In the genomic region with DNA sequence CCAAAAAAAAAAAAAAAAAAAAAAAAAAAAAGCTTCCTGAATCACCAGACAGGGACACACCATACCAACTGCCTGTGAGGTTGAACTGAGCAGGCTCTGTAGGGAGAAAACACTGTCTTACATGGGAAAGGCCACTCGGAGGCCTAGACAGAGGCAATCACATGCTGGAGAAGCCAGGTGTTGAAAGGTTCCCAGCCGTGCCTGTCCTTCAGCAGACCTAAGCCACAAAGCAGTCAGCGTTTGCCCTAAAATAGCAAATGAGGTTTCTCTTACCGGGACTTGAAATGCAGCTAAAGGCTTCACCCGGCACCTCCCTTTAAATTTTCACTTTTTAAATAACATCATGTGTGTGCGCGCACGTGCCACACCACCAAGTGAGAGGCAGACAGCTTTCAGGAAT, we compare ENCODE assay signal across 34 mouse cellular contexts. TPM values are rescaled to one million over a fixed set of nuclear protein-coding genes. Genes with fewer than 3 reads are reported as not detected.
DNase-seq lines count a peak whose midpoint lies in the region; ATAC-seq and TF ChIP-seq lines count a peak whose summit lies in the region.
"Had no signal": no experiment of that assay in that cellular context is flagged by ENCODE, and none has a peak within 500 bp of the region (broad histone marks: within the 10 kb centered on the region; RNA-seq: fewer than 3 reads in every experiment).

No protein-coding gene starts in this region.

- peaks cover 11 to 32% of the 10 kb centered on the region in 2 experiments for H3K4me1 ChIP-seq in heart, embryonic 14.5 days (ENCODE audit: control insufficient read depth in 2 of 2, insufficient read depth in 2 of 2, low read length in 2 of 2)
- peaks cover 3% of the 10 kb centered on the region for H3K4me1 ChIP-seq in heart, adult 2 months (ENCODE audit: control insufficient read depth, insufficient read depth, low read length)
- H3K4me1 ChIP-seq in midbrain, embryonic 11.5 days (ENCODE audit: control insufficient read depth, insufficient read depth, low read length): peaks cover 2% of the 10 kb centered on the region
- H3K4me1 ChIP-seq in midbrain, embryonic 10.5 days: peaks cover 15% of the 10 kb centered on the region
- H3K4me1 ChIP-seq: embryonic facial prominence, embryonic 10.5 days; limb, embryonic 10.5 days had no signal

- WGBS in heart, embryonic 14.5 days: 62% methylated on average over 8 of the region's 8 CpGs
- WGBS in heart, adult 2 months: 70% methylated on average over 8 of the region's 8 CpGs
- 94% methylated on average over 8 of the region's 8 CpGs for WGBS in midbrain, embryonic 11.5 days
- WGBS in midbrain, embryonic 10.5 days: 94% methylated on average over 8 of the region's 8 CpGs

- H3K9me3 ChIP-seq in heart, embryonic 14.5 days (ENCODE audit: control insufficient read depth, low read length): no peaks in the 10 kb centered on the region
- no peaks in the 10 kb centered on the region for H3K9me3 ChIP-seq in midbrain, embryonic 11.5 days (ENCODE audit: control insufficient read depth, low read length)
- no peaks in the 10 kb centered on the region for H3K9me3 ChIP-seq in midbrain, embryonic 10.5 days (replicated peaks)
- H3K9me3 ChIP-seq: embryonic facial prominence, embryonic 10.5 days; embryonic facial prominence, embryonic 15.5 days; forebrain, embryonic 12.5 days; hindbrain, embryonic 10.5 days; hindbrain, embryonic 15.5 days; kidney, embryonic 15.5 days; limb, embryonic 10.5 days; limb, embryonic 15.5 days; liver, embryonic 13.5 days; neural tube, embryonic 12.5 days had no signal

- H3K4me2 ChIP-seq in heart, embryonic 14.5 days (ENCODE audit: low read length): 0 out of 2 replicates have a peak overlapping the region, but pooled peaks have one; percentile 3
- H3K4me2 ChIP-seq in midbrain, embryonic 11.5 days: no peak overlapping the region
- H3K4me2 ChIP-seq: embryonic facial prominence, embryonic 15.5 days; forebrain, embryonic 12.5 days; hindbrain, embryonic 15.5 days; kidney, embryonic 15.5 days; limb, embryonic 15.5 days; liver, embryonic 13.5 days; neural tube, embryonic 12.5 days had no signal

- no peak overlapping the region for H3K9ac ChIP-seq in heart, embryonic 14.5 days (ENCODE audit: low read length)
- H3K9ac ChIP-seq in heart, adult 2 months (ENCODE audit: low read depth, low read length): no peak overlapping the region
- H3K9ac ChIP-seq in midbrain, embryonic 11.5 days (ENCODE audit: low read length): no peak overlapping the region
- H3K9ac ChIP-seq: embryonic facial prominence, embryonic 15.5 days; forebrain, embryonic 12.5 days; forebrain, postnatal 0 days; hindbrain, embryonic 15.5 days; kidney, embryonic 15.5 days; limb, embryonic 15.5 days; liver, embryonic 13.5 days; neural tube, embryonic 12.5 days had no signal

- no peak overlapping the region for H3K4me3 ChIP-seq in gastrocnemius, adult 2 months
- H3K4me3 ChIP-seq in heart, embryonic 14.5 days (ENCODE audit: control insufficient read depth in 1 of 2, insufficient read depth in 1 of 2, low read depth in 1 of 2, low read length in 2 of 2): no peak overlapping the region
- no peak overlapping the region for H3K4me3 ChIP-seq in heart, adult 2 months
- no peak overlapping the region for H3K4me3 ChIP-seq in midbrain, embryonic 11.5 days (ENCODE audit: low read depth, low read length)
- no peak overlapping the region for H3K4me3 ChIP-seq in midbrain, embryonic 10.5 days
- H3K4me3 ChIP-seq: embryonic facial prominence, embryonic 10.5 days; embryonic facial prominence, embryonic 15.5 days; forebrain, embryonic 12.5 days; hindbrain, embryonic 10.5 days; hindbrain, embryonic 15.5 days; kidney, embryonic 15.5 days; limb, embryonic 10.5 days; limb, embryonic 15.5 days; liver, embryonic 13.5 days; neural tube, embryonic 12.5 days had no signal

- no peaks in the 10 kb centered on the region for H3K36me3 ChIP-seq in heart, embryonic 14.5 days (ENCODE audit: control insufficient read depth, insufficient read depth, low read length)
- no peaks in the 10 kb centered on the region for H3K36me3 ChIP-seq in heart, adult 2 months (ENCODE audit: control insufficient read depth, insufficient read depth, low read length)
- 0 out of 2 replicates have a peak, but pooled peaks cover 2% of the 10 kb centered on the region for H3K36me3 ChIP-seq in midbrain, embryonic 11.5 days (ENCODE audit: control insufficient read depth, insufficient read depth, low read length)
- H3K36me3 ChIP-seq in midbrain, embryonic 10.5 days: peaks cover 43% of the 10 kb centered on the region
- H3K36me3 ChIP-seq: hindbrain, embryonic 15.5 days; kidney, embryonic 15.5 days; liver, embryonic 13.5 days had no signal

- peak overlapping the region; percentile 77 for H3K27ac ChIP-seq in gastrocnemius, adult 2 months
- H3K27ac ChIP-seq in heart, embryonic 14.5 days (replicated peaks in 1 of 2; ENCODE audit: control insufficient read depth in 1 of 2, insufficient read depth in 1 of 2, low read depth in 2 of 2, low read length in 2 of 2): peak overlapping the region; percentile 19 to 28; a peak in 1 of 4 replicates
- H3K27ac ChIP-seq in heart, adult 2 months: no peak overlapping the region
- H3K27ac ChIP-seq in midbrain, embryonic 11.5 days (ENCODE audit: low read depth, low read length): no peak overlapping the region
- H3K27ac ChIP-seq in midbrain, embryonic 10.5 days (replicated peaks): no peak overlapping the region
- H3K27ac ChIP-seq: embryonic facial prominence, embryonic 10.5 days; embryonic facial prominence, embryonic 15.5 days; forebrain, embryonic 12.5 days; hindbrain, embryonic 10.5 days; hindbrain, embryonic 15.5 days; kidney, embryonic 15.5 days; limb, embryonic 10.5 days; limb, embryonic 15.5 days; liver, embryonic 13.5 days; macrophage; neural tube, embryonic 12.5 days; stomach, postnatal 0 days had no signal

- TF ChIP-seq EP300 in heart, adult 2 months (IDR thresholded peaks at IDR 0.05; ENCODE audit: insufficient read depth, low read depth, low read length): no peak

- no peak for DNase-seq in gastrocnemius, adult 2 months
- DNase-seq in gastrocnemius, adult 8-10 months (ENCODE audit: low spot score in 2 of 2): no peak
- DNase-seq in heart, adult 2 months: no peak
- DNase-seq in midbrain, embryonic 11.5 days (ENCODE audit: low spot score, missing footprints): peak; percentile 75
- DNase-seq in midbrain, embryonic 10.5 days (ENCODE audit: low spot score): no peak
- no peak for DNase-seq in B cell, adult 2 months
- DNase-seq: adrenal gland, postnatal 25 days; cerebellum, adult 18-20 months; cerebellum, postnatal 14 days; forebrain, postnatal 0 days; gastrocnemius, postnatal 25 days; kidney, adult 18-20 months; kidney, postnatal 25 days; liver, embryonic 13.5 days; lung, adult 18-20 months; right cerebral cortex, postnatal 4 days; thymus, adult 18-20 months; thymus, postnatal 25 days had no signal

- intact Hi-C loops in gastrocnemius, adult 2 months (cut with DNase I): no loop called here
- intact Hi-C loops in heart, adult 2 months (cut with DNase I): no loop called here

- H3K27me3 ChIP-seq in heart, embryonic 14.5 days (ENCODE audit: control insufficient read depth, insufficient read depth, low read length): no peaks in the 10 kb centered on the region
- H3K27me3 ChIP-seq in heart, adult 2 months (ENCODE audit: control insufficient read depth, insufficient read depth, low read length): no peaks in the 10 kb centered on the region
- H3K27me3 ChIP-seq in midbrain, embryonic 11.5 days (ENCODE audit: control insufficient read depth, insufficient read depth, low read length): no peaks in the 10 kb centered on the region
- H3K27me3 ChIP-seq in midbrain, embryonic 10.5 days (ENCODE audit: low read depth, poor library complexity, severe bottlenecking): no peaks in the 10 kb centered on the region
- H3K27me3 ChIP-seq: embryonic facial prominence, embryonic 15.5 days; forebrain, embryonic 12.5 days; hindbrain, embryonic 15.5 days; kidney, embryonic 15.5 days; limb, embryonic 15.5 days; neural tube, embryonic 12.5 days had no signal

- no peak for TF ChIP-seq CTCF in gastrocnemius, adult 2 months (IDR thresholded peaks at IDR 0.05)
- TF ChIP-seq CTCF in heart, adult 2 months (IDR thresholded peaks at IDR 0.05): no peak

- H3K79me2 ChIP-seq in heart, adult 2 months (replicated peaks; ENCODE audit: control insufficient read depth, insufficient read depth, low read length): peaks cover 3% of the 10 kb centered on the region; the same call in 1 of the 2 replicates

- ATAC-seq in heart, embryonic 14.5 days (ENCODE audit: insufficient number of reproducible peaks, insufficient read depth, low FRiP score, low read depth): no peak
- no peak for ATAC-seq in midbrain, embryonic 11.5 days (ENCODE audit: low FRiP score)
- ATAC-seq: CD4-positive, CD25-positive, alpha-beta regulatory T cell, adult 4 months; forebrain, postnatal 0 days; inflammation-experienced regulatory T-cells, adult 6 months; lung, postnatal 0 days; midbrain, embryonic 16.5 days had no signal

- no peak for TF ChIP-seq POLR2A in heart, adult 2 months (IDR thresholded peaks at IDR 0.05; ENCODE audit: insufficient read depth, low read depth, low read length)

RNA-seq across cellular contexts. Expression of gene Rab11fip3, which starts 21.2 kb away (rescaled TPM):
- 10 to 100 TPM; 76.3 to 92.0 TPM for total RNA-seq in gastrocnemius, adult 2 months (2021)
- total RNA-seq in gastrocnemius, adult 8-10 months (2022): 10 to 100 TPM; 71.4 to 85.9 (median 78.5) TPM
- polyA plus RNA-seq in heart, embryonic 14.5 days (2014; fragmentation: Nextera tagmentation; extraction: Ambion mirVana): 12.3 and 12.8 TPM in 2 replicates
- total RNA-seq in heart, adult 2 months (2021): 10 to 100 TPM; 29.7 to 30.5 TPM
- polyA plus RNA-seq in heart, adult 2 months (2012; rRNA removed): 29.3 and 33.1 TPM in 2 replicates
- polyA plus RNA-seq in midbrain, embryonic 11.5 days (2014; fragmentation: Nextera tagmentation; extraction: Ambion mirVana): 18.1 and 18.2 TPM in 2 replicates
- 20.6 and 26.9 TPM in 2 replicates for polyA plus RNA-seq in midbrain, embryonic 10.5 days (2016; fragmentation: Nextera tagmentation; extraction: Ambion mirVana)

RNA-seq across cellular contexts. Expression of gene Decr2, which starts 42.0 kb away (rescaled TPM):
- 1 to 10 TPM; 2.1 to 3.0 TPM for total RNA-seq in gastrocnemius, adult 2 months (2021)
- total RNA-seq in gastrocnemius, adult 8-10 months (2022): 1 to 10 TPM; 2.8 to 4.2 (median 2.8) TPM
- 33.0 and 39.5 TPM in 2 replicates for polyA plus RNA-seq in heart, embryonic 14.5 days (2014; fragmentation: Nextera tagmentation; extraction: Ambion mirVana)
- 1 to 10 TPM; 9.2 to 9.5 TPM for total RNA-seq in heart, adult 2 months (2021)
- 13.9 and 23.3 TPM in 2 replicates for polyA plus RNA-seq in heart, adult 2 months (2012; rRNA removed)
- polyA plus RNA-seq in midbrain, embryonic 11.5 days (2014; fragmentation: Nextera tagmentation; extraction: Ambion mirVana): 17.0 and 18.1 TPM in 2 replicates
- 27.8 and 28.2 TPM in 2 replicates for polyA plus RNA-seq in midbrain, embryonic 10.5 days (2016; fragmentation: Nextera tagmentation; extraction: Ambion mirVana)

RNA-seq across cellular contexts. Expression of gene Nme4, which starts 47.3 kb away (rescaled TPM):
- total RNA-seq in gastrocnemius, adult 2 months (2021): 1 to 10 TPM; 1.6 to 2.5 TPM
- 1 to 10 TPM; 1.9 to 4.0 (median 2.8) TPM for total RNA-seq in gastrocnemius, adult 8-10 months (2022)
- 58.5 and 68.2 TPM in 2 replicates for polyA plus RNA-seq in heart, embryonic 14.5 days (2014; fragmentation: Nextera tagmentation; extraction: Ambion mirVana)
- 1 to 10 TPM; 3.7 to 4.4 TPM for total RNA-seq in heart, adult 2 months (2021)
- polyA plus RNA-seq in heart, adult 2 months (2012; rRNA removed): 13.8 and 21.4 TPM in 2 replicates
- polyA plus RNA-seq in midbrain, embryonic 11.5 days (2014; fragmentation: Nextera tagmentation; extraction: Ambion mirVana): 51.5 and 57.7 TPM in 2 replicates
- 87.4 and 106 TPM in 2 replicates for polyA plus RNA-seq in midbrain, embryonic 10.5 days (2016; fragmentation: Nextera tagmentation; extraction: Ambion mirVana)

Comparison
In these comparisons a context has a peak if more than half of its experiments do, and no peak if none do; other contexts are left out.
1. H3K27ac ChIP-seq: peak in gastrocnemius, adult 2 months (single experiment) and heart, embryonic 14.5 days (2 of 2); none in heart, adult 2 months (single experiment), midbrain, embryonic 11.5 days (single experiment) and midbrain, embryonic 10.5 days (single experiment).